Mouse (Mus musculus): ENCODE data around the gene Tfpt.
A peak's percentile ranks its signal among the peaks of the same experiment; 100 is the strongest.

DNA sequence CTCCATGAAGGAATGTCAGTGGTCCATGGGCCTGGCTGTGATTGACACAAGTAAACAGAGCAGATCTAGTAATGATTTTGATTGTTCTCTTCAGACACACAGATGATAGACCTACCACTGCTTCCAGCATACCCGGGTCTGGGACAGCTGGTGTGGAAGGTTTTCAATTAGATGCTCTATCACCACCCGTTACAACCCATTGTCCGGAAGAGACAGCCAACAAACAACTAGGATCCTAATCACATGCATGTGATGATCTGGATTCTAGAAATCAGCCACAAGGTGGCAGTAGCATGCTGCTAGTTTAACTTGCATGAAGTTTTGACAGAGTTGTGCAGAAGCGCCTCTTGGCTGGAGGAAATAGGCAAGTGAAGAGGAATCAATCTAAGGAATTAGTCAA, 28.6 kb downstream of the Tfpt start:
- TF ChIP-seq CTCF (IDR thresholded peaks at IDR 0.05; ENCODE audit: low read depth) (peak; percentile 92), EP300 (optimal IDR thresholded peaks at IDR 0.05) (no peak)
